Mouse (Mus musculus) c-Kit-positive CD71-positive TER-119-positive erythroid progenitor cells, embryonic 14.5 days (primary cell): ENCODE results near the gene Cnnm2.

ENCODE experiments used
- DNase-seq: peaks from one replicate; pipeline ENCODE4 v3.0.0-alpha.2; 2013; ENCODE audit warnings: low spot score

Gene Cnnm2

DNA sequence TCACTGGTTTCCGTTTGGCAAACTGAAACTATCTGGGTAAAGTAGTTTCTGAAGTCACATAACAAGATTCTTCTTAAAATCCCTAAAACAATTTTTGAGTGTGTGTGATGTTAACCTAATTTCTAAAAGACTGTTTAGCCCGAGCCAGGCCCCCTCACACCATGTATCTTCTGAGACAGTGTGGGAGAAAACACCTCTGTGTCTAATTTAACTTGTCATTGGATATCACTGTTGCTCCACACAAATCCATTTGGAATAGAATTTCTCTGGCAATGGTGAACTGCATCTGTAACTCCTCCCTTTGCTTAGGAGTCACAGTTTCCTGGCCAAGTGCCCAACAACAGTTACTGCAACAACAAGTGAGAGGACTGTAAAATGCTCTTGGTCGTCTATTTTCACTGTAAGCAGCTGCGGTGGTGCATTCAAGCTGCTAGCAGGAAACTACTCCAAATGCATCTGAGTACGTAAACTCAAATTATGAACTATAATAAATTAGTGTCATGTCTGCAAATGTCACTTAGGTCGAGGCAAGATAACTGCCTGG, 167.7 kb downstream of the Cnnm2 start:
- DNase-seq, result no peak
